Mouse (Mus musculus) intestine, embryonic 15.5 days (tissue): ENCODE results near the gene Synpr. TPM values are rescaled to one million over a fixed set of nuclear protein-coding genes. Genes with fewer than 3 reads are reported as not detected.

Source experiments
- ATAC-seq: fragments of 200-750 bp; cut with Nextera tagmentation; 2 replicates; pipeline ENCODE4 v1.8.0; 2017; ENCODE audit warnings: moderate TSS enrichment, moderate library complexity
- H3K27ac ChIP-seq: fragments of 300-500 bp; sonication (generic); 2 replicates; pipeline ENCODE4 v1.5.1; 2015; ENCODE audit warnings: mild to moderate bottlenecking, inconsistent platforms
- H3K27me3 ChIP-seq: fragments of 300-500 bp; sonication (generic); replicated peaks from 2 replicates; pipeline ENCODE4 v1.6.1; 2015; ENCODE audit warnings: inconsistent platforms
- H3K36me3 ChIP-seq: fragments of 300-500 bp; sonication (generic); 2 replicates; pipeline ENCODE4 v1.6.1; 2015; ENCODE audit warnings: inconsistent platforms
- H3K4me1 ChIP-seq: fragments of 300-500 bp; sonication (generic); replicated peaks from 2 replicates; pipeline ENCODE4 v1.6.1; 2015; ENCODE audit warnings: inconsistent platforms
- H3K4me2 ChIP-seq: fragments of 300-500 bp; sonication (generic); replicated peaks from 2 replicates; pipeline ENCODE4 v1.6.1; 2015; ENCODE audit warnings: mild to moderate bottlenecking, inconsistent platforms
- H3K4me3 ChIP-seq: fragments of 300-500 bp; sonication (generic); replicated peaks from 2 replicates; pipeline ENCODE4 v1.5.1; 2015; ENCODE audit warnings: inconsistent platforms
- H3K9ac ChIP-seq: fragments of 300-500 bp; sonication (generic); 2 replicates; pipeline ENCODE4 v1.6.1; 2015; ENCODE audit warnings: inconsistent platforms
- H3K9me3 ChIP-seq: fragments of 300-500 bp; sonication (generic); 2 replicates; pipeline ENCODE4 v1.6.1; 2016; ENCODE audit warnings: inconsistent platforms
- WGBS: fragments of 180-500 bp; shearing (Covaris S2); methylation state at CpG from one replicate; pipeline ENCODE4 v1.1.7; 2015; 5-methylcytosine and 5-hydroxymethylcytosine counted together
- polyA plus RNA-seq: library from polyadenylated mRNA; unstranded; fragments of >200 nt; fragmentation: Nextera tagmentation; extraction: Ambion mirVana; gene quantifications from 2 replicates; pipeline ENCODE4 v1.2.1, GENCODE M21; 2015

Gene Synpr
- polyA plus RNA-seq, 1 experiment from 2014 or later, result 3.2 TPM

- Histone ChIP-seq H3K4me1 (no peaks in the 10 kb centered on the region), H3K9me3 (no peaks in the 10 kb centered on the region), H3K4me3 (no peak overlapping the region), H3K27ac (no peak overlapping the region), H3K36me3 (no peaks in the 10 kb centered on the region), H3K4me2 (no peak overlapping the region), H3K27me3 (no peaks in the 10 kb centered on the region), H3K9ac (no peak overlapping the region)
- 73% methylated on average over 2 of the region's 2 CpGs for WGBS
- ATAC-seq, result no peak
Observed at GRCm38 (mm10) chr14:13578101-13578500, 293.5 kb downstream of the Synpr start.

GRCm38 (mm10) chr14:13578744-13579143 is 294.2 kb downstream of the Synpr start:
- Histone ChIP-seq H3K27me3 (no peaks in the 10 kb centered on the region), H3K36me3 (no peaks in the 10 kb centered on the region), H3K4me2 (no peak overlapping the region), H3K4me1 (no peaks in the 10 kb centered on the region), H3K9me3 (no peaks in the 10 kb centered on the region), H3K4me3 (no peak overlapping the region), H3K27ac (no peak overlapping the region), H3K9ac (no peak overlapping the region)
- ATAC-seq, result no peak
- 90% methylated on average over 1 of the region's 1 CpGs for WGBS

DNA sequence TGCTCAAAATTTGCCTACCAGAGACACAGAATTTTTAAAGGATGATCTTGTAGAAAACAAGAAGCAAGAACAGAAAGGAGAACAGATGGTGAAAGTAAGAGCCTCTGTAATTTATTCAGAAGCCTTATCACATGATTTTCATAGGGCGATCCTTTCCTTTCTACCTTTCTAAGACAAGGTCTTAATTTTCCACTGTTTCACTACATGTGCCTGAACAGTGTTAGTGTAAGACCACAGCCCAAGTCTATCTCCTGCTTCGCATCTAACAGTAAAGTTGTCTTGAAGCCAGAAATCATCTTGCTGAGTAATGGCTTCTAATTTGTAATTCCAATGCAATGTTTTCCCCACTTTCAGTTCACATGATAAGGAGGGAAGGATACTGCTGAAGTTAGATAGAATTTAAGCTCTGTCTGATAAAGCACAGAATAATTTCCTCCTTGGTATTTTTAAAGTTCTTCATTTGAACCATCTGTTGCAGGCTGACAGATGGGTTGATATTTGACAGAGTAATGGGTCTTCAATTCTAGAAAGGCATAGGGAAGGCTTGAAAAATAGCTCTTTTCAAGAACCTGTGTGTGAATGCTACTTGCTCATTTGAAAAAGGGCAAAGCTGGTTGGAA is 308.9 kb downstream of the Synpr start:
- no peak overlapping the region for H3K4me2 ChIP-seq
- H3K27me3 ChIP-seq, result no peaks in the 10 kb centered on the region
- no peak overlapping the region for H3K27ac ChIP-seq
- H3K4me3 ChIP-seq, result no peak overlapping the region
- 82% methylated on average over 2 of the region's 2 CpGs for WGBS
- no peaks in the 10 kb centered on the region for H3K4me1 ChIP-seq
- ATAC-seq, result no peak
- H3K9ac ChIP-seq, result no peak overlapping the region
- no peaks in the 10 kb centered on the region for H3K9me3 ChIP-seq
- H3K36me3 ChIP-seq, result no peaks in the 10 kb centered on the region

- H3K4me2 ChIP-seq, result no peak overlapping the region
- no peak overlapping the region for H3K4me3 ChIP-seq
- H3K4me1 ChIP-seq, result no peaks in the 10 kb centered on the region
- ATAC-seq, result no peak
- no peak overlapping the region for H3K9ac ChIP-seq
- WGBS, result 78% methylated on average over 6 of the region's 6 CpGs
- no peaks in the 10 kb centered on the region for H3K36me3 ChIP-seq
- H3K9me3 ChIP-seq, result no peaks in the 10 kb centered on the region
- no peak overlapping the region for H3K27ac ChIP-seq
- no peaks in the 10 kb centered on the region for H3K27me3 ChIP-seq
Observed at GRCm38 (mm10) chr14:13596251-13596650, 311.7 kb downstream of the Synpr start.

GRCm38 (mm10) chr14:13597204-13597603 is 312.6 kb downstream of the Synpr start:
- Histone ChIP-seq H3K36me3 (no peaks in the 10 kb centered on the region), H3K4me2 (no peak overlapping the region), H3K4me3 (no peak overlapping the region), H3K27ac (no peak overlapping the region), H3K4me1 (no peaks in the 10 kb centered on the region), H3K9ac (no peak overlapping the region), H3K27me3 (no peaks in the 10 kb centered on the region), H3K9me3 (no peaks in the 10 kb centered on the region)
- ATAC-seq, result no peak
- 86% methylated on average over 2 of the region's 2 CpGs for WGBS

- ATAC-seq, result no peak
- H3K27me3 ChIP-seq, result no peaks in the 10 kb centered on the region
Observed at GRCm38 (mm10) chr14:13620531-13620930, 336.0 kb downstream of the Synpr start.

DNA sequence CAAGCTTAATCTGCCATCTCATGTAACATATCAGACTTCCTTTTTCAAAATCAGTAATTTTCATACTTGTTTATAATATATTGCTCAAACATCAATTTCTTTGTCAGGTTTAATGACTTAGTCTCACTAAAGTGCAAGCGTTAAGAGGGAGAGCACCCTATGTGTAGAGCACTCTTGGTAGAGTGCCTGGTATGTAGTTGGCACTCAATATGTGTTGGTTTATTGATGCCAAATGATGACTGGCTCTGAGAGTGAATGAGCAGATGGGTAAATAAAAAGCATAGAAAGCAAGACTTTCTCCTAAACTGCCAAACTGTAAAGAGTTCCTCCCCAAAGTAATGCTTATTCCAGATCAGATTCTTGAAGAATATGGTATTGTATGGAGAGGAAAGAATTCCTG is 365.3 kb downstream of the Synpr start:
- H3K4me2 ChIP-seq, result no peak overlapping the region
- no peak for ATAC-seq
- WGBS, result 98% methylated on average over 1 of the region's 1 CpGs

More at GRCm38 (mm10) chr14:13620531-13620930, 336.0 kb downstream of the Synpr start:
- H3K4me1 ChIP-seq, result no peaks in the 10 kb centered on the region
- no peak overlapping the region for H3K4me3 ChIP-seq
- no peak overlapping the region for H3K9ac ChIP-seq
- H3K36me3 ChIP-seq, result no peaks in the 10 kb centered on the region
- no peak overlapping the region for H3K4me2 ChIP-seq
- no peak overlapping the region for H3K27ac ChIP-seq
- no peaks in the 10 kb centered on the region for H3K9me3 ChIP-seq
- 36% methylated on average over 2 of the region's 2 CpGs for WGBS

DNA sequence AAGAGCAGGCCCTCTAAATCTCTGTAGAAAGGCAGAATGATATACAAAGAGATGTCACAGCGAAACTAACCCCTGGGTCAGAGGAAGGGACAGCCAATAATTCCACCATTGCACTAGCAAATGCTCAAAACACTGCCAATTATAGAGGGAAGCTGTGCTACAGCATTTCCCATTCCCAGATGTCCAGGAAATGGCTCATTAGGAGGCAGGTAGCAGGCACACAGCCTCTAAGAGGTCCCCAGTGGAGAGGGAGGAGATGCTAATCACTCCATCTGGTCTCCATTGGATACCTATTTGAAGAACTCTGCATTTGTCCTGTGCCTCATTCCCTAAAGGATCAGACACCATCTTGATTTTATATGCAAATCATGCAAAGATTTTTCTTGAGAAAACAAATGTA is 366.5 kb downstream of the Synpr start:
- ATAC-seq, result no peak
- Histone ChIP-seq H3K9me3 (no peaks in the 10 kb centered on the region), H3K4me3 (no peak overlapping the region), H3K4me1 (no peaks in the 10 kb centered on the region), H3K9ac (no peak overlapping the region), H3K27me3 (no peaks in the 10 kb centered on the region), H3K4me2 (no peak overlapping the region), H3K27ac (no peak overlapping the region), H3K36me3 (no peaks in the 10 kb centered on the region)
- WGBS, result 74% methylated on average over 1 of the region's 1 CpGs

More for the DNA sequence above, 365.3 kb downstream of the Synpr start:
- Histone ChIP-seq H3K27me3 (no peaks in the 10 kb centered on the region), H3K9me3 (no peaks in the 10 kb centered on the region), H3K27ac (no peak overlapping the region), H3K36me3 (no peaks in the 10 kb centered on the region), H3K4me3 (no peak overlapping the region), H3K4me1 (no peaks in the 10 kb centered on the region), H3K9ac (no peak overlapping the region)

- Histone ChIP-seq H3K27ac (no peak overlapping the region), H3K36me3 (no peaks in the 10 kb centered on the region), H3K4me3 (no peak overlapping the region), H3K9ac (no peak overlapping the region), H3K9me3 (no peaks in the 10 kb centered on the region), H3K4me2 (no peak overlapping the region), H3K27me3 (no peaks in the 10 kb centered on the region), H3K4me1 (no peaks in the 10 kb centered on the region)
- 67% methylated on average over 2 of the region's 2 CpGs for WGBS
- no peak for ATAC-seq
Observed at GRCm38 (mm10) chr14:13651541-13652298, 367.1 kb downstream of the Synpr start.
